Mouse (Mus musculus): ENCODE results near the gene Epha10. TPM values are rescaled to one million over a fixed set of nuclear protein-coding genes. Genes with fewer than 3 reads are reported as not detected.
A peak's percentile ranks its signal among the peaks of the same experiment; 100 is the strongest.

Gene Epha10
- polyA plus RNA-seq, 1 experiment from 2014 or later: 1.9 TPM

GRCm38 (mm10) chr4:124951036-124951433, 70.3 kb downstream of the Epha10 start:
- Histone ChIP-seq H3K27me3 (no peaks in the 10 kb centered on the region), H3K4me3 (replicated peaks) (no peak overlapping the region), H3K27ac (no peak overlapping the region), H3K9ac (no peak overlapping the region), H3K9me3 (no peaks in the 10 kb centered on the region), H3K4me2 (no peak overlapping the region), H3K36me3 (replicated peaks) (no peaks in the 10 kb centered on the region), H3K4me1 (no peaks in the 10 kb centered on the region)
- ATAC-seq (ENCODE audit: low FRiP score): no peak
- 62% methylated on average over 10 of the region's 10 CpGs for WGBS

- Histone ChIP-seq H3K4me2 (no peak overlapping the region), H3K4me3 (replicated peaks) (no peak overlapping the region), H3K9ac (no peak overlapping the region), H3K36me3 (replicated peaks) (no peaks in the 10 kb centered on the region), H3K27ac (no peak overlapping the region), H3K9me3 (no peaks in the 10 kb centered on the region), H3K4me1 (no peaks in the 10 kb centered on the region), H3K27me3 (no peaks in the 10 kb centered on the region)
- ATAC-seq (ENCODE audit: low FRiP score): no peak
- WGBS: 79% methylated on average over 4 of the region's 4 CpGs
These were observed 72.8 kb downstream of the Epha10 start for GRCm38 (mm10) chr4:124953546-124953945.

- no peaks in the 10 kb centered on the region for H3K4me1 ChIP-seq
- no peak for ATAC-seq (ENCODE audit: low FRiP score)
- no peaks in the 10 kb centered on the region for H3K27me3 ChIP-seq
- H3K9ac ChIP-seq: no peak overlapping the region
- no peak overlapping the region for H3K27ac ChIP-seq
- H3K4me2 ChIP-seq: no peak overlapping the region
- 81% methylated on average over 2 of the region's 2 CpGs for WGBS
- H3K4me3 ChIP-seq (replicated peaks): no peak overlapping the region
- no peaks in the 10 kb centered on the region for H3K9me3 ChIP-seq
- H3K36me3 ChIP-seq (replicated peaks): no peaks in the 10 kb centered on the region
These were observed 76.6 kb downstream of the Epha10 start for GRCm38 (mm10) chr4:124957284-124957683.

GRCm38 (mm10) chr4:124959062-124959461, 78.4 kb downstream of the Epha10 start:
- no peaks in the 10 kb centered on the region for H3K4me1 ChIP-seq
- ATAC-seq (ENCODE audit: low FRiP score): no peak
- H3K4me2 ChIP-seq: no peak overlapping the region
- H3K9ac ChIP-seq: no peak overlapping the region
- no peaks in the 10 kb centered on the region for H3K36me3 ChIP-seq (replicated peaks)
- no peaks in the 10 kb centered on the region for H3K27me3 ChIP-seq
- no peak overlapping the region for H3K27ac ChIP-seq
- no peak overlapping the region for H3K4me3 ChIP-seq (replicated peaks)
- WGBS: 77% methylated on average over 11 of the region's 11 CpGs
- no peaks in the 10 kb centered on the region for H3K9me3 ChIP-seq

GRCm38 (mm10) chr4:124960940-124961339, 80.2 kb downstream of the Epha10 start:
- no peak overlapping the region for H3K9ac ChIP-seq
- H3K4me1 ChIP-seq: peaks cover 12% of the 10 kb centered on the region
- H3K27me3 ChIP-seq: no peaks in the 10 kb centered on the region
- no peak for ATAC-seq (ENCODE audit: low FRiP score)
- H3K9me3 ChIP-seq: no peaks in the 10 kb centered on the region
- H3K27ac ChIP-seq: no peak overlapping the region
- no peaks in the 10 kb centered on the region for H3K36me3 ChIP-seq (replicated peaks)
- H3K4me2 ChIP-seq: no peak overlapping the region
- WGBS: 87% methylated on average over 11 of the region's 11 CpGs
- H3K4me3 ChIP-seq (replicated peaks): no peak overlapping the region

- Histone ChIP-seq H3K27me3 (no peaks in the 10 kb centered on the region), H3K9ac (no peak overlapping the region), H3K4me1 (peaks cover 12% of the 10 kb centered on the region), H3K9me3 (no peaks in the 10 kb centered on the region), H3K4me3 (replicated peaks) (no peak overlapping the region), H3K4me2 (no peak overlapping the region), H3K36me3 (replicated peaks) (no peaks in the 10 kb centered on the region), H3K27ac (no peak overlapping the region)
- 60% methylated on average over 11 of the region's 11 CpGs for WGBS
- no peak for ATAC-seq (ENCODE audit: low FRiP score)
These were observed 81.9 kb downstream of the Epha10 start for GRCm38 (mm10) chr4:124962576-124962975.

GRCm38 (mm10) chr4:124964912-124965599, 84.4 kb downstream of the Epha10 start:
- no peak overlapping the region for H3K4me2 ChIP-seq
- H3K36me3 ChIP-seq (replicated peaks): no peaks in the 10 kb centered on the region
- H3K9ac ChIP-seq: no peak overlapping the region
- 4% methylated on average over 8 of the region's 8 CpGs for WGBS
- peak overlapping the region; percentile 47 for H3K27ac ChIP-seq
- ATAC-seq (ENCODE audit: low FRiP score): 0 out of 2 replicates have a peak, but pooled peaks have one; percentile 33
- no peak overlapping the region for H3K4me3 ChIP-seq (replicated peaks)
- peaks cover 28% of the 10 kb centered on the region for H3K4me1 ChIP-seq
- no peaks in the 10 kb centered on the region for H3K27me3 ChIP-seq
- H3K9me3 ChIP-seq: no peaks in the 10 kb centered on the region

Other genes with a start within 250 kb of the Epha10 start
- 16.0 and 21.6 TPM in 2 replicates for gene Pou3f1, start 224.1 kb upstream of the Epha10 start, polyA plus RNA-seq (2016; fragmentation: Nextera tagmentation; extraction: Ambion mirVana)
- gene Utp11, start 187.3 kb upstream of the Epha10 start, polyA plus RNA-seq (2016; fragmentation: Nextera tagmentation; extraction: Ambion mirVana): 63.8 and 64.0 TPM in 2 replicates
- 2.2 TPM in 2 replicates for gene Fhl3, start 180.2 kb upstream of the Epha10 start, polyA plus RNA-seq (2016; fragmentation: Nextera tagmentation; extraction: Ambion mirVana)
- 203 and 204 TPM in 2 replicates for gene Sf3a3, start 166.1 kb upstream of the Epha10 start, polyA plus RNA-seq (2016; fragmentation: Nextera tagmentation; extraction: Ambion mirVana)
- 23.8 and 31.9 TPM in 2 replicates for gene Inpp5b, start 139.0 kb upstream of the Epha10 start, polyA plus RNA-seq (2016; fragmentation: Nextera tagmentation; extraction: Ambion mirVana)
- 13.6 and 17.4 TPM in 2 replicates for gene Mtf1, start 78.8 kb upstream of the Epha10 start, polyA plus RNA-seq (2016; fragmentation: Nextera tagmentation; extraction: Ambion mirVana)
- 45.0 and 48.5 TPM in 2 replicates for gene Yrdc, start 30.2 kb upstream of the Epha10 start, polyA plus RNA-seq (2016; fragmentation: Nextera tagmentation; extraction: Ambion mirVana)
- gene 1110065P20Rik, start 29.7 kb upstream of the Epha10 start, polyA plus RNA-seq (2016; fragmentation: Nextera tagmentation; extraction: Ambion mirVana): 60.1 and 64.9 TPM in 2 replicates
- gene Maneal, start 18.7 kb upstream of the Epha10 start, polyA plus RNA-seq (2016; fragmentation: Nextera tagmentation; extraction: Ambion mirVana): 5.6 and 9.7 TPM in 2 replicates
- gene 9930104L06Rik, start 56.1 kb downstream of the Epha10 start, polyA plus RNA-seq (2016; fragmentation: Nextera tagmentation; extraction: Ambion mirVana): 16.7 and 18.9 TPM in 2 replicates
- 243 and 257 TPM in 2 replicates for gene Cdca8, start 58.4 kb downstream of the Epha10 start, polyA plus RNA-seq (2016; fragmentation: Nextera tagmentation; extraction: Ambion mirVana)
- gene Rspo1, start 105.5 kb downstream of the Epha10 start, polyA plus RNA-seq (2016; fragmentation: Nextera tagmentation; extraction: Ambion mirVana): 20.3 and 26.2 TPM in 2 replicates
- 97.1 and 103 TPM in 2 replicates for gene Gnl2, start 135.7 kb downstream of the Epha10 start, polyA plus RNA-seq (2016; fragmentation: Nextera tagmentation; extraction: Ambion mirVana)
- gene Dnali1, start 184.8 kb downstream of the Epha10 start, polyA plus RNA-seq (2016; fragmentation: Nextera tagmentation; extraction: Ambion mirVana): 0.28 and 0.41 TPM in 2 replicates
- gene Snip1, start 185.8 kb downstream of the Epha10 start, polyA plus RNA-seq (2016; fragmentation: Nextera tagmentation; extraction: Ambion mirVana): 29.8 and 32.2 TPM in 2 replicates
- 128 and 138 TPM in 2 replicates for gene Meaf6, start 204.2 kb downstream of the Epha10 start, polyA plus RNA-seq (2016; fragmentation: Nextera tagmentation; extraction: Ambion mirVana)
- gene Zc3h12a, start 246.9 kb downstream of the Epha10 start, polyA plus RNA-seq (2016; fragmentation: Nextera tagmentation; extraction: Ambion mirVana): 0.18 and 0.23 TPM in 2 replicates